Mouse (Mus musculus) urinary bladder, postnatal 25 days (tissue): ENCODE data around the gene Pgm2.

Source experiments
- DNase-seq: peaks from one replicate; pipeline ENCODE4 v3.0.0; 2022; ENCODE audit warnings: low spot score

Gene Pgm2

DNA sequence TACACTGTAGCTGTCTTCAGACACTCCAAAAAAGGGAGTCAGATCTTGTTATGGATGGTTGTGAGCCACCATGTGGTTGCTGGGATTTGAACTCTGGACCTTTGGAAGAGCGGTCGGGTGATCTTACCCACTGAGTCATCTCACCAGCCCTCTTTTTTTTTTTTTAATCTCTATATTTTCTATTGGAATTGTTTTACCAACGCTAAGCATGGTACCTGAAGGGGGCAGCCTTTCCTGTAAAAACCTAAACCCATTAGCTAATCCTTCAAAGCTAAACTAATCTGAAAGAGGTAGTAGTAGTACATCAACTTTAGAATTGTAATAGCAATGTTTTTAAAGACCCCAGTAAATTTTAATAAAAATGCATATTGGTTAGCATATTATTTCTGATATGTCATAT lies 17.2 kb upstream of the Pgm2 start:
- DNase-seq: no peak

- no peak for DNase-seq
Measured at GRCm38 (mm10) chr5:64077353-64077752, 15.4 kb upstream of the Pgm2 start.

- DNase-seq: no peak
Measured at GRCm38 (mm10) chr5:64078740-64079461, 13.8 kb upstream of the Pgm2 start.

DNA sequence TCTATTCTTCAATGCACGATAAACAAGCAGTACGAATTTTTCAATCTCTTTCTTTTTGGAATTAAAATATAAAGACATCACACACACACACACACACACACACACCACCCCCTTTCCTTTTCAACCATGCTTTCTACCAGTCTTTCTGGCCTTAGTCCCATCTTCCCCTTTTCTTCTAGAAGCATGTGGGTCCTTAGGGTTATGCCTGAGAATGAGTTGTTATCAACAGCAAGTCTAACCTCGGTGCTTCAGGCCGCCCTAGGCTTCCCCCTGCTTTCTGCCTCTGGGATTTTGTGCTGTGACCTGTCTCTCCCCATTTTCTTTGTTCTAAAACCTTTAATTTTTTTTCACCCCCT lies 13.3 kb upstream of the Pgm2 start:
- DNase-seq: no peak

DNA sequence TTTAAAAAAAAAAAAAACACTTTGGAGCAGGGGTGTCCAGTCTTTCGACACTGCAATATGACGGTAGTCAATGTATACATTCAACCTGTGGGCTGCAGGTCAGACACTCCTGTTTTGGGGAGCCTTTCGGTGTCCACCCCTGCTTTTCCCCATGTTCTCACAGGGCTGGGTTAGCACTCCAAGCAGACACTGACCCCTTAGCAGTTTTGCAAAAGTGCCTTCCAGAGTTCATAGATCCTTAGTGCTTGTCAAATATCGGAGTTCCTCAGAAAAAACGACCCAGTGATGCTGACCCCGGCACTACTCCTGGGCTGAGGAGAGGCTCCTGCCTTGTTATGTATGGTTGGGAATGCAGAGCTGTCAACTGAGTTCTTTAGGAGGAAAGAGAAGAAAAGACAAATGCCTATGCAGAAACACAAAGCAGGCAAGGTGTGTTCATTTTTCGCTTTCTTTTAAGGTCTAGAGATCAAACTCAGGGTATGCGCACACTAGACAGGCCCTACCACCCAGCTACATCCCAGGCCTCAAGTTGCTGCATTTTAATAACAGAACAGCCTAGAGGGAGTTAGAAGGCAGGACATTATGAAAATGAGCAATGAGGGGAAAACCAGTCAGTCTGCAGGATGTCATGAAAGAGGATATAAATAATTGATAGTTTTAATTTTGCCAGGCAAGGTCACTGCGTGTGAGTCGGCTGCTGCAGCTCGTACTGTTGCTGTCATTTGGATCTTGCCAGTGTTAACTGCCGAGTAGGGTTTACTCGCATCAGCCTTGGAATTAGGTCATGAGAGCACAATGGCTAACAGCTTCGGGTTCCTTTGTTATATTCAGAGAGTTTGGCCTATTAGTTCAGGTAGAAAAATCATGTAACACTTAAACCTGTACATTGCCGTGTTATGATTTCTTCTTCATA lies 9.0 kb upstream of the Pgm2 start:
- no peak for DNase-seq

- DNase-seq: no peak
Measured at GRCm38 (mm10) chr5:64085405-64085804, 7.3 kb upstream of the Pgm2 start.

- no peak for DNase-seq
Measured at GRCm38 (mm10) chr5:64088740-64089139, 4.0 kb upstream of the Pgm2 start.

DNA sequence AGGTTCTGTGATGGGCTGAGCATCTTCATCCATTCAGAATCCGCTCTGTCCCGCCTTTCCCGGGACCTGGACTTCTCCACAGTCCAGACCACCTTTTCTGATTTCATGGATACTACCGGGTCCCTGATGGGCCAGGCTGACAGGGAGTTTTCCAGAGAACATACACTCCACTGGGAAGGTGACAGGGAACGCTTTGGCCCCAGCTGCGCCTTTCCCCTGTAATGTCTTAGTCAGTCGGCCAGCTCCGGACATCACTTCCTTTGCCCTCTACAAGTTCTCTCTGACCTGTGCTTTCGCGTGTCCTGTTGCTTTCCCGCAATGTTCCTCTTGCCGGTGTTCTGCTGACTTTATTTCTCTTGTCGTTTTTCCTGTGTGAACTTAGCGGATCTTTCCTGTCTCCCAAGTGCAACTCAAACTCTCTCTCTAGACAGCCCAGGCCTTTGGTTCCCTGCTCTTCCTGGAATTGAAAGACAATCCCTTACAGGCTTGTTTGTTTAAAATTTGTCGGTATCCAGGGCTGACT lies 660 bp downstream of the Pgm2 start:
- peak; percentile 28 for DNase-seq

- DNase-seq: no peak
Measured at GRCm38 (mm10) chr5:64095342-64095993, 2.7 kb downstream of the Pgm2 start.

- DNase-seq: no peak
Measured at GRCm38 (mm10) chr5:64101993-64102716, 9.4 kb downstream of the Pgm2 start.

GRCm38 (mm10) chr5:64102717-64103075 lies 9.9 kb downstream of the Pgm2 start:
- no peak for DNase-seq

- DNase-seq: no peak
Measured at GRCm38 (mm10) chr5:64107596-64108289, 15.0 kb downstream of the Pgm2 start.

DNA sequence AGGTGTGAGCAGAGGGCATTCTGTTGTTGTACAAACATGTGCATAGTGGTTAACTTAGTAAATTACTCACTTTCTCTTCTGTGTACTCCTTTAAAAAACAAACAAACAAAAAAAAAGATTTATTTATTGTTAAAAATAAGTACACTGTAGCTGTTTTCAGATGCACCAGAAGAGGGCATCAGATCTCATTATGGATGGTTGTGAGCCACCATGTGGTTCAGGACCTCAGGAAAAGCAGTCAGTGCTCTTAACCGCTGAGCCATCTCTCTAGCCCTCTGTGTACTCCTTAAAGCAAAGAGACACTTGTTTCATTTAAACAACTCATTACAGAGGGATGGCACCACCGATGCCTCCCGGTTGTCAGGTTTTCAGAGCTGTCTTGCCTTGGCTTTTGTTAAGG lies 16.5 kb downstream of the Pgm2 start:
- DNase-seq: no peak

DNA sequence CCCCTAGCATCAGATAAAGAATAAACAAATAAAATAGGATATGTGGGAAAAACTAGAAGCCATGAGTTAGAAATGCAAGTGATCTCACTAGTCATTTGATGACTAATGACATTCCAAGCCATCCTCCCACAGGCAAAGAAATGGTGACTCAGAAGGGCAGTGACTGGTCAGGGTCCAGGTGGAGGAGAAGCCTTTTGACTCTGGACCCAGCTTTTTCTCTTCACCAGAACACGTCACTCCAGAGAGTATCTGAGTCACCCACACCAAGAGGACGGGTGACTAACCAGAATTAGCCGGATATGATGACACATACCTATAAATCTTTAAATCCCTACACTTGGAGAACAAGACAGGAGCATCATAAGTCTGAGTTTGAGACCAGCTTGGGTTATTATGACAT lies 19.6 kb downstream of the Pgm2 start:
- peak; percentile 20 for DNase-seq

- DNase-seq: no peak
Measured at GRCm38 (mm10) chr5:64114210-64114609, 21.5 kb downstream of the Pgm2 start.

- DNase-seq: no peak
Measured at GRCm38 (mm10) chr5:64117191-64117590, 24.4 kb downstream of the Pgm2 start.

DNA sequence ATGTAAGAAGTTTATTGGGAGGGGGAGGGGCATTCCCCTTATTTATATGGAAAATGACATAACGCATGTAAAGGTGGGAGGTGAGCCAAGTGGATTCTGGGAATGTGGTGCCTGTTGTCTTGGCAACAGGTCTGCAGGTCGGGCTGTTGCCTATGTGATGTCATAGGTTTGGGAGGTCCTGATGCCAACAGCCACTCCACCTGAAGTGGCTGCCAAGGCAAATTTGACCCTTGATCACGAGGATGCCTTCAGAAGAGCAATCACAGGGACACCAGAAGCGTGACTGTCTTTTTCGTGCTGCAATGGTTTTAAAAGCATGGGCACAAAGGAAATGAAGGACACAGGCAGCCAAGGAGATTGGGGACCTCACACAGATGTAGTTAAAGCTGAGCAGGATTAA lies 33.0 kb downstream of the Pgm2 start:
- DNase-seq: no peak

DNA sequence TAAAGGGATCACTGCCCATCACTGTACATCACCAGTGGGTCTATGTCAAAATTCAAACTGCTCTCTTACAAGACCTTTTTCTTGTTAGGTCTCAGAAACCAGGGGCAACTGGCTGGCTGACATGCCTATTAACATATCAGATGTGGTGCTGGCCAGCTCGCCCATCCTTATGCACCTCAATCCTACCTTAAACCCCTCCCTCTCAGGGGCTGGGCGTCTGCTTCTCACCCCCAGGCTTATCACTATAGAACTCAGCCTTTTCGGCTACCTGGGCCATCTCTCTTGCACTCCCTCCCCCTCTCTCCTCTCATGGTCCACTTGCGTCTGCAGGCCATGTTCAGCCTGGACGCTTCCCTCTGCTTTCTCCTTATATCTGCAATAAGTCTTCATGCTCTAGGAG lies 38.8 kb downstream of the Pgm2 start:
- no peak for DNase-seq

- no peak for DNase-seq
Measured at GRCm38 (mm10) chr5:64133901-64134300, 41.2 kb downstream of the Pgm2 start.

- no peak for DNase-seq
Measured at GRCm38 (mm10) chr5:64136325-64136724, 43.6 kb downstream of the Pgm2 start.

- no peak for DNase-seq
Measured at GRCm38 (mm10) chr5:64140202-64140601, 47.5 kb downstream of the Pgm2 start.
